Mouse (Mus musculus): Measurements from ENCODE around the gene Esp34.

Gene Esp34

GRCm38 (mm10) chr17:38553892-38554291 lies at the start of gene Esp34:
Gene Esp34 (plus strand): TSS chr17:38554192.
- no peak for DNase-seq

GRCm38 (mm10) chr17:38562527-38562926 lies 8.5 kb downstream of the Esp34 start:
- no peak for DNase-seq

Measured in cerebellum, adult 9-10 months (tissue).